Comparison of ENCODE assay signal across 8 mouse cellular contexts in the genomic region with DNA sequence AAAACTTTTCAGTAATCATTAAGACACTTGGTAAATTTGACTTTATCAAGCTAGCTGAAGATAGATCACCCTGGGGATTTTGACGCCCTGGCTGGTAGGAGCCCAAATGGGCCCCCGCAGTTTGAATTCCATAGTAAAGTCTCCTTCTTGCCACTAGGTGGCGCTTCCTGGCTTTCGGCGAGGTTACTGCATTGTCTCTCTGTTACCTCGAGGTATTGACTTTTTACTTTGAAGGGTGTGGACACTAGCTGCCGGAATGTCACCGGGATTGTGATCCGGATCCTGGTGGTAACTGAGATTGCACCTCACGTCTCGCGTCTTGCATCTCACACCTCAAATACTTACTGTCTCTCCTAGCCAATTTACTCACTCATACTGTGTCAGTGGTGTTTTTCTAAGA. TPM values are rescaled to one million over a fixed set of nuclear protein-coding genes. Genes with fewer than 3 reads are reported as not detected.
DNase-seq lines count a peak whose midpoint lies in the region; ATAC-seq and TF ChIP-seq lines count a peak whose summit lies in the region.

No protein-coding gene starts in this region.

- ATAC-seq in Patski = peak; percentile 91
- peak; percentile 96 for ATAC-seq in common myeloid progenitor, adult 5-6 weeks (replicated peaks; ENCODE audit: low read depth, poor library complexity, severe bottlenecking)
- 0 out of 2 replicates have a peak, but pooled peaks have one; percentile 32 for ATAC-seq in lung, embryonic 15.5 days (ENCODE audit: borderline replicate concordance, extremely low read depth, low FRiP score, low TSS enrichment)
- ATAC-seq in neural tube, embryonic 15.5 days (ENCODE audit: low FRiP score) = no peak

- peak overlapping the region; percentile 5; the same call in 1 of the 2 replicates for H3K4me2 ChIP-seq in lung, embryonic 15.5 days
- H3K4me2 ChIP-seq in neural tube, embryonic 15.5 days = peak overlapping the region; percentile 37; the same call in 1 of the 2 replicates

- H3K4me3 ChIP-seq in heart, adult 2 months = no peak overlapping the region
- no peak overlapping the region for H3K4me3 ChIP-seq in kidney, adult 2 months (ENCODE audit: insufficient read depth, low read depth, low read length)
- no peak overlapping the region for H3K4me3 ChIP-seq in lung, embryonic 15.5 days
- no peak overlapping the region for H3K4me3 ChIP-seq in neural tube, embryonic 15.5 days (replicated peaks)

- peak overlapping the region; percentile 47; the same call in 1 of the 2 replicates for H3K27ac ChIP-seq in heart, adult 2 months
- no peak overlapping the region for H3K27ac ChIP-seq in kidney, adult 2 months (ENCODE audit: insufficient read depth, low read depth, low read length)
- no peak overlapping the region for H3K27ac ChIP-seq in lung, embryonic 15.5 days
- H3K27ac ChIP-seq in neural tube, embryonic 15.5 days (replicated peaks) = no peak overlapping the region

- intact Hi-C loops in heart, adult 2 months (cut with DNase I) = loop anchor here (5.0 kb wide), 1 partner anchor 91 kb away; no protein-coding TSS in a partner anchor

- peak; percentile 47 to 82 for DNase-seq in adrenal gland, adult (ENCODE audit: inconsistent age in 2 of 2, low spot score in 1 of 2)
- DNase-seq in adrenal gland, adult 8-10 months = no peak
- no peak for DNase-seq in Patski (ENCODE audit: low read depth, low spot score)
- DNase-seq in heart, adult 2 months = peak; percentile 69
- DNase-seq in kidney, adult 2 months = peak; percentile 64

- in situ Hi-C loops in Patski (cut with MboI; ENCODE audit: low pct_unique_long_range_greater_than_20kb) = loop anchor here (10.0 kb wide), 1 partner anchor 537 kb away; no protein-coding TSS in a partner anchor

- TF ChIP-seq POLR2A in heart, adult 2 months (IDR thresholded peaks at IDR 0.05; ENCODE audit: insufficient read depth, low read depth, low read length) = no peak
- TF ChIP-seq POLR2A in kidney, adult 2 months (IDR thresholded peaks at IDR 0.05; ENCODE audit: low read depth, low read length) = no peak

- H3K36me3 ChIP-seq in heart, adult 2 months (ENCODE audit: control insufficient read depth, insufficient read depth, low read length) = no peaks in the 10 kb centered on the region
- no peaks in the 10 kb centered on the region for H3K36me3 ChIP-seq in kidney, adult 2 months (ENCODE audit: control insufficient read depth, insufficient read depth, low read length)
- H3K36me3 ChIP-seq in lung, embryonic 15.5 days = no peaks in the 10 kb centered on the region
- no peaks in the 10 kb centered on the region for H3K36me3 ChIP-seq in neural tube, embryonic 15.5 days

- no peaks in the 10 kb centered on the region for H3K9me3 ChIP-seq in lung, embryonic 15.5 days
- no peaks in the 10 kb centered on the region for H3K9me3 ChIP-seq in neural tube, embryonic 15.5 days (replicated peaks)

- peak; percentile 59; the same call in 1 of the 2 replicates for TF ChIP-seq EP300 in heart, adult 2 months (IDR thresholded peaks at IDR 0.05; ENCODE audit: insufficient read depth, low read depth, low read length)

- H3K9ac ChIP-seq in heart, adult 2 months (ENCODE audit: low read depth, low read length) = no peak overlapping the region
- no peak overlapping the region for H3K9ac ChIP-seq in lung, embryonic 15.5 days
- H3K9ac ChIP-seq in neural tube, embryonic 15.5 days (replicated peaks) = no peak overlapping the region

- peaks cover 4% of the 10 kb centered on the region for H3K4me1 ChIP-seq in heart, adult 2 months (ENCODE audit: control insufficient read depth, insufficient read depth, low read length)
- H3K4me1 ChIP-seq in kidney, adult 2 months (ENCODE audit: control insufficient read depth, insufficient read depth, low read length) = no peaks in the 10 kb centered on the region
- no peaks in the 10 kb centered on the region for H3K4me1 ChIP-seq in lung, embryonic 15.5 days
- peaks cover 16% of the 10 kb centered on the region for H3K4me1 ChIP-seq in neural tube, embryonic 15.5 days

- H3K79me2 ChIP-seq in heart, adult 2 months (replicated peaks; ENCODE audit: control insufficient read depth, insufficient read depth, low read length) = no peaks in the 10 kb centered on the region

- POLR2A ChIA-PET in Patski (lab: Charles Lee) = interaction anchor here (0.6 to 0.8 kb wide), 2 partner anchors 22 to 180 kb away, joined by 3 read pairs; partner anchors contain the start of gene Slain2

- under 1% methylated on average over 12 of the region's 12 CpGs for WGBS in heart, adult 2 months
- 4% methylated on average over 12 of the region's 12 CpGs for WGBS in kidney, adult 2 months
- WGBS in lung, embryonic 15.5 days = 3% methylated on average over 12 of the region's 12 CpGs
- 7% methylated on average over 12 of the region's 12 CpGs for WGBS in neural tube, embryonic 15.5 days

- TF ChIP-seq CTCF in Patski (IDR thresholded peaks at IDR 0.05) = peak; percentile 93
- peak; percentile 96 for TF ChIP-seq CTCF in heart, adult 2 months (IDR thresholded peaks at IDR 0.05)
- TF ChIP-seq CTCF in kidney, adult 2 months (conservative IDR thresholded peaks at IDR 0.05; ENCODE audit: insufficient read depth, insufficient read length, low read depth, low read length) = peak; percentile 81

- CTCF ChIA-PET in Patski (lab: Charles Lee) = interaction anchor here (0.7 to 2.5 kb wide), 17 partner anchors 9 to 90 kb away, joined by 3 to 10 read pairs (median 4); no protein-coding TSS in a partner anchor

- H3K27me3 ChIP-seq in Patski = no peaks in the 10 kb centered on the region
- no peaks in the 10 kb centered on the region for H3K27me3 ChIP-seq in heart, adult 2 months (ENCODE audit: control insufficient read depth, insufficient read depth, low read length)
- no peaks in the 10 kb centered on the region for H3K27me3 ChIP-seq in kidney, adult 2 months (replicated peaks; ENCODE audit: control insufficient read depth, insufficient read depth, low read length)
- H3K27me3 ChIP-seq in lung, embryonic 15.5 days = no peaks in the 10 kb centered on the region
- H3K27me3 ChIP-seq in neural tube, embryonic 15.5 days (replicated peaks) = no peaks in the 10 kb centered on the region

RNA-seq across cellular contexts. Expression of gene Slain2, which starts 22.6 kb away (rescaled TPM):
- total RNA-seq in adrenal gland, adult 8-10 months (2022) = 10 to 100 TPM; 48.1 to 67.9 (median 61.7) TPM
- 50.4 TPM for polyA plus RNA-seq in Patski (2021)
- 44.3 and 58.4 TPM in 2 replicates for total RNA-seq in common myeloid progenitor, adult 5-6 weeks (2017)
- 100 to 1,000 TPM; 149 to 186 TPM for total RNA-seq in heart, adult 2 months (2021)
- polyA plus RNA-seq in heart, adult 2 months (2012; rRNA removed) = 53.7 and 84.5 TPM in 2 replicates
- 23.4 and 24.3 TPM in 2 replicates for polyA plus RNA-seq in kidney, adult 2 months (2012; rRNA removed)
- 14.4 and 15.8 TPM in 2 replicates for polyA plus RNA-seq in lung, embryonic 15.5 days (2015; fragmentation: Nextera tagmentation; extraction: Ambion mirVana)
- 15.0 and 15.3 TPM in 2 replicates for polyA plus RNA-seq in neural tube, embryonic 15.5 days (2015; fragmentation: Nextera tagmentation; extraction: Ambion mirVana)

RNA-seq across cellular contexts. Expression of gene Tec, which starts 23.3 kb away (rescaled TPM):
- 1 to 10 TPM; 2.0 to 3.8 (median 3.2) TPM for total RNA-seq in adrenal gland, adult 8-10 months (2022)
- 8.3 TPM for polyA plus RNA-seq in Patski (2021)
- total RNA-seq in common myeloid progenitor, adult 5-6 weeks (2017) = 47.5 and 57.8 TPM in 2 replicates
- total RNA-seq in heart, adult 2 months (2021) = 10 to 100 TPM; 12.8 to 13.8 TPM
- polyA plus RNA-seq in heart, adult 2 months (2012; rRNA removed) = 5.7 and 9.3 TPM in 2 replicates
- 7.8 and 8.1 TPM in 2 replicates for polyA plus RNA-seq in kidney, adult 2 months (2012; rRNA removed)
- 4.4 and 4.6 TPM in 2 replicates for polyA plus RNA-seq in lung, embryonic 15.5 days (2015; fragmentation: Nextera tagmentation; extraction: Ambion mirVana)
- polyA plus RNA-seq in neural tube, embryonic 15.5 days (2015; fragmentation: Nextera tagmentation; extraction: Ambion mirVana) = 8.8 and 11.5 TPM in 2 replicates

Comparison
In these comparisons a context has a peak if more than half of its experiments do, and no peak if none do; other contexts are left out.
1. DNase-seq: peak in adrenal gland, adult (2 of 2), heart, adult 2 months (2 of 2) and kidney, adult 2 months (single experiment); none in adrenal gland, adult 8-10 months (single experiment) and Patski (single experiment).
2. Peak in every context shown above with its lines, with median percentiles within 50 percentile points of each other: CTCF ChIP-seq.